Mouse (Mus musculus): ENCODE data around the gene Ubr7.

The Ubr7 gene

GRCm38 (mm10) chr12:102826399-102826798 is 68.6 kb downstream of the Ubr7 start:
- DNase-seq (ENCODE audit: low spot score in 2 of 2), result no peak

DNA sequence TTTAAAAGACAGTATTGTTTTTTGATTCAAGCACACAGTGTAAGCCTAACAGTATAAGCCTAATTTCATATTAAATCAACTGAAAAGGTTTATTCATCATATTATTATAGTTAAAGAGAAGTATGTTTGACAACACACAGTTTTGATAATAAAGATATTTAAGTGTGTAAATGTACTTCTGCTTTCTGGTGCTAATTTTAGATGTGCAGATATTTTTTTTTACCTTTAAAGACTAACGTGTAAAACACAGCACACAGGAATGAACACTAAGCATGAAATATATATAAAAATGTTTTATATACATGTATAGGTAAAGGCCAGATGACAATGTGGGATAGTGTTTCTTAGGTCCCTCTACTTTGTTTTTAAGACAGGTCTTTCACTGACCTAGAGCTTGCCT is 69.4 kb downstream of the Ubr7 start:
- no peak for DNase-seq (ENCODE audit: low spot score in 2 of 2)

Data from urinary bladder, adult 18-20 months (tissue).